Mouse (Mus musculus): ENCODE data around the gene Sidt1.

- no peak for TF ChIP-seq CTCF (IDR thresholded peaks at IDR 0.05; ENCODE audit: low read depth)
- TF ChIP-seq EP300 (IDR thresholded peaks at IDR 0.05; ENCODE audit: low read depth) = no peak
These were observed 27.4 kb downstream of the Sidt1 start for GRCm38 (mm10) chr16:44305606-44306005.

Measured in liver, embryonic 14.5 days (tissue).